Mouse (Mus musculus): ENCODE data around the gene Gm17555. TPM values are rescaled to one million over a fixed set of nuclear protein-coding genes. Genes with fewer than 3 reads are reported as not detected.

The Gm17555 gene
- polyA plus RNA-seq, 1 experiment from 2014 or later: 0.19 TPM

- Histone ChIP-seq H3K4me3 (replicated peaks; ENCODE audit: low read length) (no peak overlapping the region), H3K27ac (ENCODE audit: low read length) (no peak overlapping the region), H3K27me3 (replicated peaks; ENCODE audit: control insufficient read depth, insufficient read depth, low read length) (no peaks in the 10 kb centered on the region), H3K4me2 (ENCODE audit: low read length) (no peak overlapping the region), H3K9ac (replicated peaks; ENCODE audit: low read depth, low read length) (no peak overlapping the region), H3K36me3 (ENCODE audit: control insufficient read depth, insufficient read depth) (no peaks in the 10 kb centered on the region), H3K4me1 (replicated peaks; ENCODE audit: control insufficient read depth, insufficient read depth, low read length) (no peaks in the 10 kb centered on the region), H3K9me3 (ENCODE audit: control insufficient read depth, low read length) (no peaks in the 10 kb centered on the region)
- no peak for ATAC-seq
- WGBS: 87% methylated on average over 6 of the region's 6 CpGs
Observed at GRCm38 (mm10) chr2:126211011-126211680, 3.8 kb upstream of the Gm17555 start.

- 75% methylated on average over 4 of the region's 4 CpGs for WGBS
- Histone ChIP-seq H3K9me3 (ENCODE audit: control insufficient read depth, low read length) (no peaks in the 10 kb centered on the region), H3K4me1 (replicated peaks; ENCODE audit: control insufficient read depth, insufficient read depth, low read length) (no peaks in the 10 kb centered on the region), H3K4me2 (ENCODE audit: low read length) (no peak overlapping the region), H3K27me3 (replicated peaks; ENCODE audit: control insufficient read depth, insufficient read depth, low read length) (no peaks in the 10 kb centered on the region), H3K36me3 (ENCODE audit: control insufficient read depth, insufficient read depth) (no peaks in the 10 kb centered on the region), H3K4me3 (replicated peaks; ENCODE audit: low read length) (no peak overlapping the region), H3K9ac (replicated peaks; ENCODE audit: low read depth, low read length) (no peak overlapping the region), H3K27ac (ENCODE audit: low read length) (no peak overlapping the region)
- ATAC-seq: no peak
Observed at GRCm38 (mm10) chr2:126227581-126227980, 12.7 kb downstream of the Gm17555 start.

- Histone ChIP-seq H3K27me3 (replicated peaks; ENCODE audit: control insufficient read depth, insufficient read depth, low read length) (no peaks in the 10 kb centered on the region), H3K4me2 (ENCODE audit: low read length) (no peak overlapping the region), H3K36me3 (ENCODE audit: control insufficient read depth, insufficient read depth) (no peaks in the 10 kb centered on the region), H3K9ac (replicated peaks; ENCODE audit: low read depth, low read length) (no peak overlapping the region), H3K4me3 (replicated peaks; ENCODE audit: low read length) (no peak overlapping the region), H3K4me1 (replicated peaks; ENCODE audit: control insufficient read depth, insufficient read depth, low read length) (no peaks in the 10 kb centered on the region), H3K27ac (ENCODE audit: low read length) (no peak overlapping the region), H3K9me3 (ENCODE audit: control insufficient read depth, low read length) (no peaks in the 10 kb centered on the region)
- WGBS: 96% methylated on average over 1 of the region's 1 CpGs
- no peak for ATAC-seq
Observed at GRCm38 (mm10) chr2:126231731-126232130, 16.8 kb downstream of the Gm17555 start.

GRCm38 (mm10) chr2:126236905-126237304, 22.0 kb downstream of the Gm17555 start:
- H3K27me3 ChIP-seq (replicated peaks; ENCODE audit: control insufficient read depth, insufficient read depth, low read length): no peaks in the 10 kb centered on the region
- no peak overlapping the region for H3K4me3 ChIP-seq (replicated peaks; ENCODE audit: low read length)
- no peak overlapping the region for H3K9ac ChIP-seq (replicated peaks; ENCODE audit: low read depth, low read length)
- no peak overlapping the region for H3K4me2 ChIP-seq (ENCODE audit: low read length)
- ATAC-seq: no peak
- H3K27ac ChIP-seq (ENCODE audit: low read length): no peak overlapping the region
- H3K9me3 ChIP-seq (ENCODE audit: control insufficient read depth, low read length): no peaks in the 10 kb centered on the region
- H3K4me1 ChIP-seq (replicated peaks; ENCODE audit: control insufficient read depth, insufficient read depth, low read length): no peaks in the 10 kb centered on the region
- no peaks in the 10 kb centered on the region for H3K36me3 ChIP-seq (ENCODE audit: control insufficient read depth, insufficient read depth)
- WGBS: 86% methylated on average over 4 of the region's 4 CpGs

GRCm38 (mm10) chr2:126245446-126245845, 30.5 kb downstream of the Gm17555 start:
- Histone ChIP-seq H3K4me2 (ENCODE audit: low read length) (no peak overlapping the region), H3K36me3 (ENCODE audit: control insufficient read depth, insufficient read depth) (no peaks in the 10 kb centered on the region), H3K27me3 (replicated peaks; ENCODE audit: control insufficient read depth, insufficient read depth, low read length) (no peaks in the 10 kb centered on the region), H3K9me3 (ENCODE audit: control insufficient read depth, low read length) (no peaks in the 10 kb centered on the region), H3K27ac (ENCODE audit: low read length) (no peak overlapping the region), H3K4me1 (replicated peaks; ENCODE audit: control insufficient read depth, insufficient read depth, low read length) (no peaks in the 10 kb centered on the region), H3K9ac (replicated peaks; ENCODE audit: low read depth, low read length) (no peak overlapping the region), H3K4me3 (replicated peaks; ENCODE audit: low read length) (no peak overlapping the region)
- no peak for ATAC-seq
- WGBS: 32% methylated on average over 2 of the region's 2 CpGs

GRCm38 (mm10) chr2:126248536-126248935, 33.6 kb downstream of the Gm17555 start:
- no peaks in the 10 kb centered on the region for H3K4me1 ChIP-seq (replicated peaks; ENCODE audit: control insufficient read depth, insufficient read depth, low read length)
- H3K36me3 ChIP-seq (ENCODE audit: control insufficient read depth, insufficient read depth): no peaks in the 10 kb centered on the region
- ATAC-seq: no peak
- no peak overlapping the region for H3K9ac ChIP-seq (replicated peaks; ENCODE audit: low read depth, low read length)
- WGBS: 94% methylated on average over 2 of the region's 2 CpGs
- H3K27ac ChIP-seq (ENCODE audit: low read length): no peak overlapping the region
- H3K4me3 ChIP-seq (replicated peaks; ENCODE audit: low read length): no peak overlapping the region
- H3K4me2 ChIP-seq (ENCODE audit: low read length): no peak overlapping the region
- H3K9me3 ChIP-seq (ENCODE audit: control insufficient read depth, low read length): no peaks in the 10 kb centered on the region
- no peaks in the 10 kb centered on the region for H3K27me3 ChIP-seq (replicated peaks; ENCODE audit: control insufficient read depth, insufficient read depth, low read length)

- Histone ChIP-seq H3K27ac (ENCODE audit: low read length) (no peak overlapping the region), H3K4me1 (replicated peaks; ENCODE audit: control insufficient read depth, insufficient read depth, low read length) (no peaks in the 10 kb centered on the region), H3K27me3 (replicated peaks; ENCODE audit: control insufficient read depth, insufficient read depth, low read length) (no peaks in the 10 kb centered on the region), H3K4me2 (ENCODE audit: low read length) (no peak overlapping the region), H3K9me3 (ENCODE audit: control insufficient read depth, low read length) (no peaks in the 10 kb centered on the region), H3K4me3 (replicated peaks; ENCODE audit: low read length) (no peak overlapping the region), H3K9ac (replicated peaks; ENCODE audit: low read depth, low read length) (no peak overlapping the region), H3K36me3 (ENCODE audit: control insufficient read depth, insufficient read depth) (no peaks in the 10 kb centered on the region)
- no peak for ATAC-seq
Observed at GRCm38 (mm10) chr2:126252211-126252610, 37.3 kb downstream of the Gm17555 start.

Other genes starting within 250 kb of the Gm17555 start
- 0.65 and 0.77 TPM in 2 replicates for gene Fgf7, start 180.4 kb upstream of the Gm17555 start, polyA plus RNA-seq (2015; fragmentation: Nextera tagmentation; extraction: Ambion mirVana)
- not detected in 2 replicates for gene Fam227b, start 63.1 kb upstream of the Gm17555 start, polyA plus RNA-seq (2015; fragmentation: Nextera tagmentation; extraction: Ambion mirVana)
- 24.9 and 25.0 TPM in 2 replicates for gene Dtwd1, start 63.0 kb upstream of the Gm17555 start, polyA plus RNA-seq (2015; fragmentation: Nextera tagmentation; extraction: Ambion mirVana)

Data from forebrain, embryonic 16.5 days (tissue).